Mouse (Mus musculus) liver, embryonic 15.5 days (tissue): ENCODE results near the gene Slc22a21. TPM values are rescaled to one million over a fixed set of nuclear protein-coding genes. Genes with fewer than 3 reads are reported as not detected.
"Not testable (repeated sequence)": the region's sequence is repeated elsewhere in the genome, so short reads cannot be mapped to it uniquely, and the experiment has no call there.

Source experiments
- ATAC-seq: fragments of 200-750 bp; cut with Nextera tagmentation; 2 replicates; pipeline ENCODE4 v1.8.0; 2017; ENCODE audit warnings: moderate number of reproducible peaks, mild to moderate bottlenecking, moderate library complexity; ENCODE audit not compliant: insufficient read depth
- H3K27ac ChIP-seq: fragments of 300-500 bp; sonication (generic); replicated peaks from 2 replicates; pipeline ENCODE4 v1.5.1; 2015; ENCODE audit warnings: mild to moderate bottlenecking, inconsistent platforms
- H3K27me3 ChIP-seq: fragments of 300-500 bp; sonication (generic); 2 replicates; pipeline ENCODE4 v1.6.1; 2015; ENCODE audit warnings: mild to moderate bottlenecking, inconsistent platforms
- H3K36me3 ChIP-seq: fragments of 300-500 bp; sonication (generic); replicated peaks from 2 replicates; pipeline ENCODE4 v1.6.1; 2015; ENCODE audit warnings: moderate library complexity, mild to moderate bottlenecking, inconsistent platforms
- H3K4me1 ChIP-seq: fragments of 300-500 bp; sonication (generic); replicated peaks from 2 replicates; pipeline ENCODE4 v1.6.1; 2015; ENCODE audit warnings: inconsistent platforms
- H3K4me2 ChIP-seq: fragments of 300-500 bp; sonication (generic); 2 replicates; pipeline ENCODE4 v1.6.1; 2015; ENCODE audit warnings: moderate library complexity, mild to moderate bottlenecking, inconsistent platforms
- H3K4me3 ChIP-seq: fragments of 300-500 bp; sonication (generic); replicated peaks from 2 replicates; pipeline ENCODE4 v1.5.1; 2015; ENCODE audit warnings: mild to moderate bottlenecking, inconsistent platforms
- H3K9ac ChIP-seq: fragments of 300-500 bp; sonication (generic); 2 replicates; pipeline ENCODE4 v1.6.1; 2015; ENCODE audit warnings: moderate library complexity, mild to moderate bottlenecking, inconsistent platforms
- H3K9me3 ChIP-seq: fragments of 300-500 bp; sonication (generic); replicated peaks from 2 replicates; pipeline ENCODE4 v1.6.1; 2016; ENCODE audit warnings: inconsistent platforms
- WGBS: fragments of 180-500 bp; shearing (Covaris S2); methylation state at CpG from one replicate; pipeline ENCODE4 v1.1.7; 2015; ENCODE audit warnings: mixed read lengths; ENCODE audit not compliant: insufficient replicate concordance; 5-methylcytosine and 5-hydroxymethylcytosine counted together
- polyA plus RNA-seq: library from polyadenylated mRNA; unstranded; fragments of >200 nt; fragmentation: Nextera tagmentation; extraction: Ambion mirVana; gene quantifications from 2 replicates; pipeline ENCODE4 v1.2.1, GENCODE M21; 2015

The Slc22a21 gene
- polyA plus RNA-seq, 1 experiment from 2014 or later, result 1.1 TPM

- Histone ChIP-seq H3K4me1 (peaks cover 24% of the 10 kb centered on the region), H3K9ac (no peak overlapping the region), H3K36me3 (peaks cover 90% of the 10 kb centered on the region), H3K9me3 (no peaks in the 10 kb centered on the region), H3K27ac (no peak overlapping the region), H3K4me2 (no peak overlapping the region), H3K27me3 (no peaks in the 10 kb centered on the region), H3K4me3 (no peak overlapping the region)
- ATAC-seq, result no peak
- 85% methylated on average over 5 of the region's 5 CpGs for WGBS
Measured at GRCm38 (mm10) chr11:54012961-54013360, 32.8 kb upstream of the Slc22a21 start.

- WGBS, result 94% methylated on average over 2 of the region's 2 CpGs
- no peak for ATAC-seq
- peaks cover 42% of the 10 kb centered on the region for H3K4me1 ChIP-seq
Measured at GRCm38 (mm10) chr11:54011255-54011654, 31.1 kb upstream of the Slc22a21 start.

GRCm38 (mm10) chr11:54008416-54008920, 28.3 kb upstream of the Slc22a21 start:
- no peak overlapping the region for H3K4me3 ChIP-seq
- no peaks in the 10 kb centered on the region for H3K27me3 ChIP-seq
- 80% methylated on average over 10 of the region's 10 CpGs for WGBS
- ATAC-seq, result no peak
- no peak overlapping the region for H3K9ac ChIP-seq
- H3K4me1 ChIP-seq, result peaks cover 69% of the 10 kb centered on the region
- H3K27ac ChIP-seq, result no peak overlapping the region
- no peaks in the 10 kb centered on the region for H3K9me3 ChIP-seq
- no peak overlapping the region for H3K4me2 ChIP-seq
- H3K36me3 ChIP-seq, result peaks cover 89% of the 10 kb centered on the region

More at GRCm38 (mm10) chr11:54011255-54011654, 31.1 kb upstream of the Slc22a21 start:
- no peak overlapping the region for H3K9ac ChIP-seq
- H3K4me3 ChIP-seq, result no peak overlapping the region
- H3K4me2 ChIP-seq, result no peak overlapping the region
- no peak overlapping the region for H3K27ac ChIP-seq
- H3K9me3 ChIP-seq, result no peaks in the 10 kb centered on the region
- no peaks in the 10 kb centered on the region for H3K27me3 ChIP-seq
- peaks cover 91% of the 10 kb centered on the region for H3K36me3 ChIP-seq

DNA sequence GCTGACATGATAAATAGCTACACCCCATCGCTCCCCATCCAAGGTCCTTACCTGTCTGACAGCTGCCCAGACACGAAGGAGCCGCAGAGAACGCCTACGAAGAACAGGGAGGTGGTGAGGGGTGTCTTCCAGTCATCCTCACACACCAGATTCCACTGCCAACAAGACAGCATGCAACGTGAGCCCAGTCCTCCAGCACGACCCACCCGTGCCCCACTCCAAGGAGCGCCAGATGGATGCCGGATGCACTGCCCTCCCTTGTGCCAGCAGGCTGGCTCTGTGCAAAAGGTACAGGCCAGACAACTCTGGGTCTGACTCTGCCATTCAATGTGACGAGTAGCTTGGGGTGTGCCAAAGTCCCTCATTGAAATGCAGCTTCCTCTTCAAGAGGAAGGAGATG, 27.6 kb upstream of the Slc22a21 start:
- no peaks in the 10 kb centered on the region for H3K27me3 ChIP-seq
- ATAC-seq, result no peak
- peak overlapping the region; percentile 66 for H3K4me2 ChIP-seq
- H3K9me3 ChIP-seq, result no peaks in the 10 kb centered on the region
- H3K9ac ChIP-seq, result no peak overlapping the region
- H3K4me1 ChIP-seq, result peaks cover 77% of the 10 kb centered on the region
- H3K36me3 ChIP-seq, result peaks cover 88% of the 10 kb centered on the region
- peak overlapping the region; percentile 94 for H3K27ac ChIP-seq
- H3K4me3 ChIP-seq, result no peak overlapping the region
- WGBS, result 84% methylated on average over 11 of the region's 11 CpGs

GRCm38 (mm10) chr11:54006901-54007300, 26.8 kb upstream of the Slc22a21 start:
- H3K9ac ChIP-seq, result peak overlapping the region; percentile 12
- 75% methylated on average over 4 of the region's 4 CpGs for WGBS
- no peak for ATAC-seq
- peaks cover 75% of the 10 kb centered on the region for H3K4me1 ChIP-seq
- peaks cover 88% of the 10 kb centered on the region for H3K36me3 ChIP-seq
- peak overlapping the region; percentile 14; the same call in 1 of the 2 replicates for H3K4me3 ChIP-seq
- peak overlapping the region; percentile 66 for H3K4me2 ChIP-seq
- H3K27me3 ChIP-seq, result no peaks in the 10 kb centered on the region
- H3K9me3 ChIP-seq, result no peaks in the 10 kb centered on the region
- peak overlapping the region; percentile 94 for H3K27ac ChIP-seq

DNA sequence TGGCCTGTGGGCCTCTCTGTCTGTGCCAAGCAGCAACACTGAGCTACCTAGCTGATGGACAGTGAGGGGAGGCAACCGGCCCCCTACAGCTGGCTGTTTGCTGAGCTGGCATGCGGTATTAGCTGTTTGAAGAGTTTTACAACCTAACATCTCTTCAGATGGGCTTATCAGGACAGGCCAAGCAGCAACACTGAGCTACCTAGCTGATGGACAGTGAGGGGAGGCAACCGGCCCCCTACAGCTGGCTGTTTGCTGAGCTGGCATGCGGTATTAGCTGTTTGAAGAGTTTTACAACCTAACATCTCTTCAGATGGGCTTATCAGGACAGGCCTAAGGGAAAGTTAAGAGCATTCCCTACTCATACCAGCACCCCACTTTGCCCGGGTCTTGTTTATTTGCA, 26.2 kb upstream of the Slc22a21 start:
- not testable (repeated sequence) for H3K9me3 ChIP-seq, H3K27me3 ChIP-seq
- 18% methylated on average over 5 of the region's 5 CpGs for WGBS
- Histone ChIP-seq H3K4me1 (peaks cover 71% of the 10 kb centered on the region), H3K4me2 (peak overlapping the region; percentile 66), H3K4me3 (peak overlapping the region; percentile 14; the same call in 1 of the 2 replicates), H3K27ac (peak overlapping the region; percentile 94), H3K36me3 (peaks cover 87% of the 10 kb centered on the region), H3K9ac (peak overlapping the region; percentile 12; the same call in 1 of the 2 replicates)
- ATAC-seq, result peak; percentile 57

- WGBS, result 37% methylated on average over 3 of the region's 3 CpGs
- H3K4me2 ChIP-seq, result peak overlapping the region; percentile 66
- peak overlapping the region; percentile 45 for H3K9ac ChIP-seq
- H3K4me3 ChIP-seq, result peak overlapping the region; percentile 30
- H3K36me3 ChIP-seq, result peaks cover 87% of the 10 kb centered on the region
- H3K27ac ChIP-seq, result peak overlapping the region; percentile 94
- no peaks in the 10 kb centered on the region for H3K27me3 ChIP-seq
- H3K4me1 ChIP-seq, result peaks cover 71% of the 10 kb centered on the region
- ATAC-seq, result peak; percentile 99
- H3K9me3 ChIP-seq, result no peaks in the 10 kb centered on the region
Measured at GRCm38 (mm10) chr11:54004734-54005133, 24.6 kb upstream of the Slc22a21 start.

- Histone ChIP-seq H3K9ac (peak overlapping the region; percentile 25), H3K27ac (peak overlapping the region; percentile 94), H3K4me3 (peak overlapping the region; percentile 30; the same call in 1 of the 2 replicates), H3K36me3 (peaks cover 87% of the 10 kb centered on the region), H3K9me3 (no peaks in the 10 kb centered on the region), H3K27me3 (no peaks in the 10 kb centered on the region), H3K4me2 (peak overlapping the region; percentile 66), H3K4me1 (peaks cover 71% of the 10 kb centered on the region)
- ATAC-seq, result no peak
- 66% methylated on average over 9 of the region's 9 CpGs for WGBS
Measured at GRCm38 (mm10) chr11:54004221-54004620, 24.1 kb upstream of the Slc22a21 start.

- H3K4me3 ChIP-seq, ATAC-seq, H3K9ac ChIP-seq, H3K9me3 ChIP-seq, H3K27me3 ChIP-seq, H3K4me2 ChIP-seq: not testable (repeated sequence)
- 46% methylated on average over 12 of the region's 12 CpGs for WGBS
- Histone ChIP-seq H3K27ac (peak overlapping the region; percentile 94; the same call in 1 of the 2 replicates), H3K36me3 (peaks cover 87% of the 10 kb centered on the region), H3K4me1 (peaks cover 59% of the 10 kb centered on the region)
Measured at GRCm38 (mm10) chr11:54002761-54003717, 22.9 kb upstream of the Slc22a21 start.

DNA sequence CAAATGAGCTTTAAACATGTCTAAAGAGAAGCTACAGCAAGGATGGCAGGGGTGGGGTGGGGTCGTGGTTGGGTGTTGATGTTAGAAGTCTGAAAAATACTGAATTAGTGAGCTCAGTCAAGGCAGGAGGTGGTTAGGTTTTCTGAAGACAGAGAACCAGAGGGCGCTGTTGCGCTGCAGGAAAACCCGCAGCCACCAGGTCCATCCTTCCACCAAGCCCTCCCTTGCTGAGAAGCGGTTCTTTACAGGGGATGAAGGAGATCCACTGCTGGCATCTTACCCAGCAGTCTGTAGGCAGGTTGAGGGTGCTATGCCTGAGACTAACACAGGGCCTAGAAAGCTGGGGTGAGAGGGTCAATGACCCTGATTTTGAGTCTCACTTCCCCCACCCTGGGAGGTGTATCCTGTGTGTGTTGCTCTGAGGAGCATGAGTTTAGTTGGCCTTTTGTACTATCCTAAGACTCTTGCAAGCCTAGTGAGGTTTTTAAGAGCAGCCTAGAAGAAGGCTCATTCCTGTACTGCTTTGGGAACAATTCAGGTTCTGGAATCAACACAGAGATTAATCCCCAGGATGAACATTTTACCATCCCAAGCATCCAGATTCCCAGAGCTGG, 22.1 kb upstream of the Slc22a21 start:
- peak overlapping the region; percentile 41; the same call in 1 of the 2 replicates for H3K27ac ChIP-seq
- ATAC-seq, result no peak
- H3K4me2 ChIP-seq, result no peak overlapping the region
- peaks cover 51% of the 10 kb centered on the region for H3K4me1 ChIP-seq
- H3K9ac ChIP-seq, result no peak overlapping the region
- H3K4me3 ChIP-seq, result no peak overlapping the region
- no peaks in the 10 kb centered on the region for H3K9me3 ChIP-seq
- H3K36me3 ChIP-seq, result peaks cover 87% of the 10 kb centered on the region
- 15% methylated on average over 5 of the region's 5 CpGs for WGBS
- no peaks in the 10 kb centered on the region for H3K27me3 ChIP-seq

DNA sequence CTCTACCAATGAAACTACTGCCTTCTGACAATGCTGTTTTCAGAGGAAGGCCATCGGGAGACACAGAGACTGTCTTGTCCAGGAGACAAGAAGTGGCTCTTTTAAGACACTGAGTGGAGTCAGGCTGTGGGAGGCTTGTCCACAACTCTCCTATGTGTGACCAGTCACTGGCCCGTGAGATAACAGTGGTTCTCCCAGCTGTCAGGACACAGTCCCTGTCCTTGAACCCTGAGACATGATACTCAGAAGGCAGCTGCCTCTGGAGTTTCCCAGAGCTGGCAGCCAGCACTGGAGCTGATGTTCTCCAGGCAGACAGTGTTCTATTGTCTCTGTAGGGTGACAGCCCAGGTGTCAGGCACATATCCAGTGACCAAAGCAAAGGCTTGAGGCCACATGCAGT, 17.5 kb upstream of the Slc22a21 start:
- Histone ChIP-seq H3K4me2 (no peak overlapping the region), H3K27me3 (no peaks in the 10 kb centered on the region), H3K4me1 (peaks cover 6% of the 10 kb centered on the region), H3K36me3 (peaks cover 99% of the 10 kb centered on the region), H3K4me3 (no peak overlapping the region), H3K9ac (no peak overlapping the region), H3K9me3 (no peaks in the 10 kb centered on the region), H3K27ac (no peak overlapping the region)
- ATAC-seq, result no peak
- 83% methylated on average over 2 of the region's 2 CpGs for WGBS
